Mouse (Mus musculus): ENCODE results near the gene Ntng2.

Ntng2 gene

GRCm38 (mm10) chr2:29235811-29236210 lies 17.0 kb downstream of the Ntng2 start:
- no peak for DNase-seq (ENCODE audit: low spot score)

- DNase-seq (ENCODE audit: low spot score) = no peak
Observed at GRCm38 (mm10) chr2:29235026-29235425, 17.8 kb downstream of the Ntng2 start.

- DNase-seq (ENCODE audit: low spot score) = no peak
Observed at GRCm38 (mm10) chr2:29234002-29234401, 18.8 kb downstream of the Ntng2 start.

GRCm38 (mm10) chr2:29230191-29230835 lies 22.5 kb downstream of the Ntng2 start:
- DNase-seq (ENCODE audit: low spot score) = no peak

- DNase-seq (ENCODE audit: low spot score) = no peak
Observed at GRCm38 (mm10) chr2:29226671-29227070, 26.1 kb downstream of the Ntng2 start.

GRCm38 (mm10) chr2:29223591-29224262 lies 29.1 kb downstream of the Ntng2 start:
- no peak for DNase-seq (ENCODE audit: low spot score)

GRCm38 (mm10) chr2:29222302-29222701 lies 30.5 kb downstream of the Ntng2 start:
- peak; percentile 70 for DNase-seq (ENCODE audit: low spot score)

- no peak for DNase-seq (ENCODE audit: low spot score)
Observed at GRCm38 (mm10) chr2:29218831-29219230, 34.0 kb downstream of the Ntng2 start.

GRCm38 (mm10) chr2:29217897-29218296 lies 34.9 kb downstream of the Ntng2 start:
- DNase-seq (ENCODE audit: low spot score) = peak; percentile 44

- peak; percentile 37 for DNase-seq (ENCODE audit: low spot score)
Observed at GRCm38 (mm10) chr2:29217042-29217441, 35.8 kb downstream of the Ntng2 start.

- peak; percentile 68 for DNase-seq (ENCODE audit: low spot score)
Observed at GRCm38 (mm10) chr2:29216286-29217012, 36.4 kb downstream of the Ntng2 start.

- no peak for DNase-seq (ENCODE audit: low spot score)
Observed at GRCm38 (mm10) chr2:29206156-29206555, 46.6 kb downstream of the Ntng2 start.

GRCm38 (mm10) chr2:29201223-29201955 lies 51.4 kb downstream of the Ntng2 start:
- no peak for DNase-seq (ENCODE audit: low spot score)

- peak; percentile 82 for DNase-seq (ENCODE audit: low spot score)
Observed at GRCm38 (mm10) chr2:29199909-29200308, 52.9 kb downstream of the Ntng2 start.

GRCm38 (mm10) chr2:29198446-29198845 lies 54.4 kb downstream of the Ntng2 start:
- DNase-seq (ENCODE audit: low spot score) = no peak

- DNase-seq (ENCODE audit: low spot score) = no peak
Observed at GRCm38 (mm10) chr2:29196844-29197243, 56.0 kb downstream of the Ntng2 start.

GRCm38 (mm10) chr2:29194547-29195463 lies 58.0 kb downstream of the Ntng2 start:
- peak; percentile 83 for DNase-seq (ENCODE audit: low spot score)

- DNase-seq (ENCODE audit: low spot score) = no peak
Observed at GRCm38 (mm10) chr2:29193819-29194546, 58.8 kb downstream of the Ntng2 start.

- DNase-seq (ENCODE audit: low spot score) = peak; percentile 56
Observed at GRCm38 (mm10) chr2:29192629-29193278, 60.1 kb downstream of the Ntng2 start.

All from retina, embryonic 14.5 days (tissue).